Mouse (Mus musculus) midbrain, embryonic 16.5 days (tissue): ENCODE measurements around the gene Sh2d4b. TPM values are rescaled to one million over a fixed set of nuclear protein-coding genes. Genes with fewer than 3 reads are reported as not detected.

Source experiments
- ATAC-seq: fragments of 200-750 bp; cut with Nextera tagmentation; 2 replicates; pipeline ENCODE4 v1.8.0; 2017; ENCODE audit warnings: moderate TSS enrichment
- H3K27ac ChIP-seq: fragments of 300-500 bp; sonication (generic); 2 replicates; pipeline ENCODE4 v1.5.1; 2014; ENCODE audit warnings: mild to moderate bottlenecking, low read length, mixed read lengths
- H3K27me3 ChIP-seq: fragments of 300-500 bp; sonication (generic); 2 replicates; pipeline ENCODE4 v1.6.1; 2014; ENCODE audit warnings: low read depth, low read length, mixed read lengths; ENCODE audit not compliant: control insufficient read depth, insufficient read depth
- H3K36me3 ChIP-seq: fragments of 300-500 bp; sonication (generic); 2 replicates; pipeline ENCODE4 v1.6.1; 2014; ENCODE audit warnings: mild to moderate bottlenecking, low read length, moderate library complexity, mixed read lengths; ENCODE audit not compliant: control insufficient read depth, insufficient read depth
- H3K4me1 ChIP-seq: fragments of 300-500 bp; sonication (generic); 2 replicates; pipeline ENCODE4 v1.6.1; 2014; ENCODE audit warnings: mild to moderate bottlenecking, low read length, mixed read lengths; ENCODE audit not compliant: control insufficient read depth, insufficient read depth
- H3K4me2 ChIP-seq: fragments of 300-500 bp; sonication (generic); 2 replicates; pipeline ENCODE4 v1.6.1; 2014; ENCODE audit warnings: mild to moderate bottlenecking, low read length, mixed read lengths
- H3K4me3 ChIP-seq: fragments of 300-500 bp; sonication (generic); 2 replicates; pipeline ENCODE4 v1.5.1; 2014; ENCODE audit warnings: low read depth, mild to moderate bottlenecking, low read length, moderate library complexity, mixed read lengths
- H3K9ac ChIP-seq: fragments of 300-500 bp; sonication (generic); 2 replicates; pipeline ENCODE4 v1.6.1; 2014; ENCODE audit warnings: low read depth, low read length, mixed read lengths
- H3K9me3 ChIP-seq: fragments of 300-500 bp; sonication (generic); replicated peaks from 2 replicates; pipeline ENCODE4 v1.6.1; 2014; ENCODE audit warnings: mild to moderate bottlenecking, low read length, mixed read lengths; ENCODE audit not compliant: control insufficient read depth, poor library complexity, severe bottlenecking
- WGBS: fragments of 180-500 bp; shearing (Covaris S2); extraction: QIAGEN DNeasy Blood & Tissue Kit; methylation state at CpG from one replicate; pipeline ENCODE4 v1.1.7; 2014; 5-methylcytosine and 5-hydroxymethylcytosine counted together
- polyA plus RNA-seq: library from polyadenylated mRNA; unstranded; fragments of >200 nt; fragmentation: Nextera tagmentation; extraction: Ambion mirVana; gene quantifications from 2 replicates; pipeline ENCODE4 v1.2.1, GENCODE M21; 2015

Sh2d4b gene
- polyA plus RNA-seq, 1 experiment from 2014 or later = 0.99 TPM

- H3K36me3 ChIP-seq = peaks cover 17% of the 10 kb centered on the region
- H3K9me3 ChIP-seq = no peaks in the 10 kb centered on the region
- no peaks in the 10 kb centered on the region for H3K4me1 ChIP-seq
- ATAC-seq = no peak
- H3K9ac ChIP-seq = no peak overlapping the region
- no peak overlapping the region for H3K4me3 ChIP-seq
- H3K27me3 ChIP-seq = no peaks in the 10 kb centered on the region
- no peak overlapping the region for H3K4me2 ChIP-seq
- no peak overlapping the region for H3K27ac ChIP-seq
- 78% methylated on average over 8 of the region's 8 CpGs for WGBS
These were observed 22.8 kb upstream of the Sh2d4b start for GRCm38 (mm10) chr14:40915838-40916237.

GRCm38 (mm10) chr14:40914701-40915100 is 21.6 kb upstream of the Sh2d4b start:
- Histone ChIP-seq H3K27me3 (no peaks in the 10 kb centered on the region), H3K9me3 (no peaks in the 10 kb centered on the region), H3K36me3 (peaks cover 24% of the 10 kb centered on the region), H3K9ac (no peak overlapping the region), H3K27ac (no peak overlapping the region), H3K4me2 (no peak overlapping the region), H3K4me1 (no peaks in the 10 kb centered on the region), H3K4me3 (no peak overlapping the region)
- no peak for ATAC-seq
- 85% methylated on average over 3 of the region's 3 CpGs for WGBS

DNA sequence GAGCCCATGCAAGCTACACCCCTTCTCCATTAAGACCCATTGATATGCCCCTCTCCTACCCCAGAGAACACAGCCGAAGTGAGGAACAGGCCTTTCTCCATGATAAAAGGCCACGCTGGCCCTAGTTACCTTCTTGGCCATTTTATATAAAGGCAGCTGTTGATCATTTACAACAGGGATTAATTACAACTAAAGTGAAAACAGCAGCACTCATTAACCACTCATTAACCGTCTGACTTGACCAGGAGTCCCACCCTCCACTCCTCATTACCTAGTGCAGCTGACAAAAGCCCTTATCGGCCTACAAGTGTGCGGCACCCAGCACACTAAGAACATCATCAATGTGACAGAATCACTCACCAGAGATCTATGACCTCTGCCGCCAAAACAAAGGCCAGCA is 20.6 kb upstream of the Sh2d4b start:
- Histone ChIP-seq H3K9me3 (no peaks in the 10 kb centered on the region), H3K4me2 (no peak overlapping the region), H3K27ac (no peak overlapping the region), H3K4me1 (no peaks in the 10 kb centered on the region), H3K9ac (no peak overlapping the region), H3K27me3 (no peaks in the 10 kb centered on the region), H3K4me3 (no peak overlapping the region), H3K36me3 (peaks cover 28% of the 10 kb centered on the region)
- WGBS = 84% methylated on average over 6 of the region's 6 CpGs
- no peak for ATAC-seq

DNA sequence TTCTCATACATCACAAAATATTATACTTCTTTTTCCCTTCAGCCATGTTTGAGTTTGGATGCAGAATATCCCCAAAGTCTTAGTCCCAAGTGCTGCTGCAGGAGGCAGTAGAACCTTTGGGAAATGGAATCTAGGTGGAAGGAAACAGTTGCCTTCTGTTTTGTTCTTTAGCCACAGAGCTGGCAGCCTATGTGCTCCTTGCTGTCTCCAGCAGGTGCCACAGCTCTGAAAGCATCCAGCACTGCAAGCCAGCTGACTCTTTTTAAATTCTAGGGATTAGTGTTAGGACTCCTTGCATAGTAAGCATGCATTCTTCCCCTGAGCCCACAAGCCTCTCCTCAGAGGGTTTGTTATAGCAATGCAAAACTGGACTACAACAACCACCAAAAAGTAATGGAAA is 18.5 kb upstream of the Sh2d4b start:
- no peak for ATAC-seq
- Histone ChIP-seq H3K4me3 (no peak overlapping the region), H3K9ac (no peak overlapping the region), H3K4me1 (no peaks in the 10 kb centered on the region), H3K4me2 (no peak overlapping the region), H3K27ac (no peak overlapping the region), H3K36me3 (peaks cover 41% of the 10 kb centered on the region), H3K27me3 (no peaks in the 10 kb centered on the region), H3K9me3 (no peaks in the 10 kb centered on the region)

DNA sequence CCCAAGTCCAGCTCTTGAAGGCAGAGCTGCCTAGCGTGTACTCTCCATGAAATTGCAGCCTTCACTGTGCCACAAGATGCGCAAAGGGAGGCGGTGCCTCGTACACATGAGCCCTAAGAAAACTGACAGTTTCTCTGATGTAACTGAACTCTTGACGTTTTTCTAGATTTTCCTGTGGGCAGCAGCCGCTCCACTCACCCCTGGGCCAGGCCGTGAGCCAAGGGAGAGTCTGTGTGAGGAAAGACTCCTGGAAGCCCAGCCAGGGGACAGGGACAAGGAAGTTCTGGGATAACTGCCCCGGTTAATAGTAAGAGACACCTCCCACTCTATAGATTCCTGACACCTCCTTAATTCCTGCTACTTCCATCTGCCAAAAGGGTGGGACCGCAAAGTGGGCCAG is 15.7 kb upstream of the Sh2d4b start:
- ATAC-seq = no peak
- Histone ChIP-seq H3K27ac (no peak overlapping the region), H3K4me3 (no peak overlapping the region), H3K9me3 (no peaks in the 10 kb centered on the region), H3K27me3 (no peaks in the 10 kb centered on the region), H3K4me1 (no peaks in the 10 kb centered on the region), H3K9ac (no peak overlapping the region), H3K4me2 (no peak overlapping the region), H3K36me3 (peaks cover 28% of the 10 kb centered on the region)
- WGBS = 94% methylated on average over 9 of the region's 9 CpGs

DNA sequence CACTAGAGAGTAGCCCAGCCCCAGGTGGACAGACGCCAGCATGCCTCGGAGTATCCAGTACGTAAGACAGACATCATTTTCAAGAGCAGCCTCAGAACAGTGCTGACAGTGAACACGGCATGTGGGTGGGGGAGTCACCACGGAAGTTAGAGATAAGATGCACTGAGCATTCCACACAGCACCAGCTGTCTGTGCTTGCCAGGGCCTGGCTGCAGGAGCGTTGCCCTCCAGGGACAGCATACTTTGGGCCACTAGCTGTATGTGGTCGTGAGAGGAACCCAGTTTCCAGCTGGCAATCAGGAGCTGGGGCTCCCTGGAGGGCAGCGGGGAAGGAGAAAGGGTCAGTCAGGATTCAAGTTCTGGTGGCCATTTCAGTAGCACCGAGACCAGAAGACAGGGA is 13.7 kb upstream of the Sh2d4b start:
- no peak for ATAC-seq
- no peaks in the 10 kb centered on the region for H3K9me3 ChIP-seq
- no peaks in the 10 kb centered on the region for H3K4me1 ChIP-seq
- H3K4me2 ChIP-seq = no peak overlapping the region
- 93% methylated on average over 9 of the region's 9 CpGs for WGBS
- H3K27me3 ChIP-seq = no peaks in the 10 kb centered on the region
- H3K4me3 ChIP-seq = no peak overlapping the region
- no peak overlapping the region for H3K9ac ChIP-seq
- no peak overlapping the region for H3K27ac ChIP-seq
- H3K36me3 ChIP-seq = peaks cover 25% of the 10 kb centered on the region

- no peak overlapping the region for H3K4me3 ChIP-seq
- no peak overlapping the region for H3K27ac ChIP-seq
- no peaks in the 10 kb centered on the region for H3K4me1 ChIP-seq
- peaks cover 24% of the 10 kb centered on the region for H3K36me3 ChIP-seq
- WGBS = 94% methylated on average over 8 of the region's 8 CpGs
- no peak for ATAC-seq
- H3K27me3 ChIP-seq = no peaks in the 10 kb centered on the region
- H3K9me3 ChIP-seq = no peaks in the 10 kb centered on the region
- H3K9ac ChIP-seq = no peak overlapping the region
- no peak overlapping the region for H3K4me2 ChIP-seq
These were observed 12.7 kb upstream of the Sh2d4b start for GRCm38 (mm10) chr14:40905813-40906212.

DNA sequence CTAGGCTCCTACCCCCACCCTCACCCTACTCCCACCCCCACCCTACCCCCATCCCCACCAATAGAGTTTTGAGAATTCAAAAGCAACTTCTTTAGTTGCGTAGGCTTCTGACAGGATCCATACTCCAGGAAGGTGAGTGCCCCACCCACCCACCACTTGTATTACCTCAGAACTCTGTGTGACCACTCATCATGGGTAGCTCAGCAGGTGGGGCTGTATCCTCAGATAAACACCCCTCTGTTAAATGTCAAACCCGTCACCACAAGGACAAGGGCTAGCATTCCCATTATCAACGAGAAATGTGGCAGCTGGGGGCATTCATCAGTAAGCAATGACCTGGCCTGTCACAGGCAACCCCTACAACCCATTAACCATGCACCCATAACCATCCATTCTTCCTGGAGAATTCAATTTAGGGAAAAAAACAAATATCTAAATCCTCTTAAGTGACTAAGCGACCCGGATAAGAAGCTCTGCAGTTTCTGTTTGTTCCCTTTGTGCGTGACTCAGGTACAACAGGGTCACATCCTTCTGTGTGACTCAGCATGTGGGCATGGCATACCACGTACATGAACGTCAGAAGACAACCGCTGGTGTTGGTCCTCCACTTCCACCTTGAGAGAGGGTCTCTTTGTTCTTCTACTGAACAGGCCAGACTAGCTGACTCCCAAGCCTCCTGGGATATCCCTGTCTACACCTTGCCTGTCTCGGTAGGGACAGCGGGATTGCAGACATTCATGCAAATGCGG is 9.4 kb upstream of the Sh2d4b start:
- no peak for ATAC-seq
- Histone ChIP-seq H3K36me3 (peaks cover 1% of the 10 kb centered on the region; the same call in 1 of the 2 replicates), H3K4me3 (no peak overlapping the region), H3K27ac (no peak overlapping the region), H3K27me3 (no peaks in the 10 kb centered on the region), H3K4me2 (no peak overlapping the region), H3K9ac (no peak overlapping the region), H3K9me3 (no peaks in the 10 kb centered on the region), H3K4me1 (no peaks in the 10 kb centered on the region)
- 63% methylated on average over 12 of the region's 12 CpGs for WGBS

DNA sequence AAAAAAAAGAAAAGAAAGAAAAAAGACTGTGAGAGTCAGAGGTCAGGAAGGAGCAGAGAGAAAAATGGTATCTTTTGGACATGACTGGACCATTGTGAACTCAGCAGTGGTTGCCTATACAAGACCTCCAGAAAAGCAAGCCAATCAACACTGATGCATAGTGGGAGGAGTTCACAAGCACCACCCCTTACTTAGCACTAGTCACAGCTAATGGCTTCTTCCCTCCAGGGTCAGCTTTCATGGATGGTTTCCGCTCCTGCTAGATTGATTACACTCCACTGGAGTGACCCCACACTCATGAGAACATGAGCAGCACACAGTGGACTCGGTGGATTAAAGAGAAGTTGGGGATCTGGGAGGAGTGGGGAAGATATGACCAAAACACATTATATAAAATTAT is 7.2 kb upstream of the Sh2d4b start:
- H3K4me2 ChIP-seq = no peak overlapping the region
- no peaks in the 10 kb centered on the region for H3K4me1 ChIP-seq
- no peaks in the 10 kb centered on the region for H3K9me3 ChIP-seq
- H3K4me3 ChIP-seq = no peak overlapping the region
- H3K27me3 ChIP-seq = no peaks in the 10 kb centered on the region
- no peak overlapping the region for H3K9ac ChIP-seq
- no peak for ATAC-seq
- 88% methylated on average over 2 of the region's 2 CpGs for WGBS
- H3K27ac ChIP-seq = no peak overlapping the region
- H3K36me3 ChIP-seq = no peaks in the 10 kb centered on the region
